Mouse (Mus musculus): ENCODE results near the gene Mrps15. TPM values are rescaled to one million over a fixed set of nuclear protein-coding genes. Genes with fewer than 3 reads are reported as not detected.

The Mrps15 gene
- total RNA-seq, 1 experiment = 61.1 TPM

DNA sequence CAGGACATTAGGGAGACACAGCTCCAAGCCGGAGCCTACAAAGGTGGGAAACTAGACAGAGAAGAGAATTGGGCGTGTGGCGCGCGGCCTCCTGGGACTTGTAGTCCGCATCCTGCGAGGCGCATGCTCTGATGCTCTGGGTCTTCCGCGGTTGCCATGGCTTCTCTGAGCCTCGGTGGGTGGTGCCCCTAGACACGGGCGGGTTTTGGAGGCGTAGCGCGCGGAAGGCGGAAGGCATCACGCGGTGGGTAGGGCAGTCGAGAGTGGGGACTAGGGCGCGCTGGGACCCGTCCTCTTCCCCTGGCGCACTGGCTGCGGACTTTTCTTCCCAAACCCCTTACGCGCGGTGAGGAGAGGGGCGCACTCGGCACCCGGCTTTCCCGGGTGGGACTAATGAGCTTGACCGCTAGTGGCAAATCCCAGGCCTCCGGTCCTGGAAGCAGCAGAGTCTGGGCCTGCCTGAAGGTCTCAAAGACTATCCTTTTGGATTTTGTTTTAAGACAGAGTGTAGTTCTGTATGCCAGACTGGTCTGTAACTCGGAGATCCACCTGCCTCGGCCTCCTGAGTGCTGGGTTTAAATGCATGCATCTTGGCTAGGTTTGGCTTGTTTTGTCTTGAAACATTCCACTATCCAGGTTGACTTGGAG lies 49.9 kb downstream of the Mrps15 start, which contains the start of gene Lsm10:
Lsm10 (plus strand) TSS at position 160 of the 648 bp plus-strand sequence.
- Histone ChIP-seq H3K27ac (ENCODE audit: insufficient read depth, low read depth, low read length, poor library complexity, severe bottlenecking) (peak within 1 kb of the TSS; percentile 56; the same call in 1 of the 2 replicates), H3K36me3 (ENCODE audit: control insufficient read depth, insufficient read depth, low read length, poor library complexity, severe bottlenecking) (peaks cover 13% of the 10 kb centered on the region; the same call in 1 of the 2 replicates), H3K4me1 (ENCODE audit: control insufficient read depth in 2 of 2, insufficient read depth in 2 of 2, low read length in 2 of 2, poor library complexity in 1 of 2) (peaks cover 0 to 8% of the 10 kb centered on the region in 2 experiments; a peak in 1 of 4 replicates), H3K9me3 (ENCODE audit: control insufficient read depth, insufficient read depth, low read depth, low read length) (no peaks in the 10 kb centered on the region), H3K4me3 (ENCODE audit: insufficient read depth in 1 of 2, low read depth in 1 of 2, low read length in 2 of 2, poor library complexity in 1 of 2, severe bottlenecking in 1 of 2) (peak within 1 kb of the TSS; percentile 80), H3K9ac (ENCODE audit: insufficient read depth, low read depth, low read length, poor library complexity, severe bottlenecking) (peak within 1 kb of the TSS; percentile 91)
- peak; percentile 97 for DNase-seq (ENCODE audit: low read depth, low spot score)
- TF ChIP-seq CHD2 (IDR thresholded peaks at IDR 0.05; ENCODE audit: low read depth, low read length) (no peak), ZNF384 (IDR thresholded peaks at IDR 0.05; ENCODE audit: low read depth, low read length) (no peak), HCFC1 (IDR thresholded peaks at IDR 0.05; ENCODE audit: borderline replicate concordance, insufficient read depth, low read length) (peak; percentile 93), ZC3H11A (IDR thresholded peaks at IDR 0.05; ENCODE audit: borderline replicate concordance, low read depth, low read length) (no peak), MAFK (IDR thresholded peaks at IDR 0.05; ENCODE audit: insufficient read depth, low read depth, low read length) (no peak)
- in situ Hi-C loops (cut with MboI; ENCODE audit: low sequenced_read_pairs in 2 of 2, unreplicated experiment in 2 of 2) = no loop called here

DNA sequence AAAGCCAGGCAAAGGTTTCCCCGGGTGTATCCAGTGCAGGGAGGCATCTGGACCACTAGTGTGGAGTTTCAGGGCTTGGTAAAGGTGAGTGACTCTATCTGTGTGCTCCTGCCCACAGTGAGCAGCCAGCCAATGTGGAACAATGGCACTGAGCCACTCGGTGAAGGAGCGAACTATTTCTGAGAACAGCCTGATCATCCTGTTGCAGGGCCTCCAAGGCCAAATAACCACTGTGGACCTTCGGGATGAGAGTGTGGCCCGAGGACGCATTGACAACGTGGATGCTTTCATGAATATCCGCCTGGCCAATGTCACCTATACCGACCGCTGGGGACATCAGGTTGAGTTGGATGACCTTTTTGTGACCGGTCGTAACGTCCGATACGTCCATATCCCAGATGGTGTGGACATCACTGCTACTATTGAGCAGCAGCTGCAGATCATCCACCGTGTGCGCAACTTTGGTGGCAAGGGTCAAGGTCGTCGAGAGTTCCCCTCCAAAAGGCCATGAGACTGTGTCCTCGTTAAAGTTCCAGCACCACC lies 51.1 kb downstream of the Mrps15 start:
- in situ Hi-C loops (cut with MboI; ENCODE audit: low sequenced_read_pairs in 2 of 2, unreplicated experiment in 2 of 2) = no loop called here
- no peak overlapping the region for H3K9ac ChIP-seq (ENCODE audit: insufficient read depth, low read depth, low read length, poor library complexity, severe bottlenecking)
- H3K4me3 ChIP-seq (ENCODE audit: insufficient read depth in 1 of 2, low read depth in 1 of 2, low read length in 2 of 2, poor library complexity in 1 of 2, severe bottlenecking in 1 of 2) = no peak overlapping the region
- H3K4me1 ChIP-seq (ENCODE audit: control insufficient read depth in 2 of 2, insufficient read depth in 2 of 2, low read length in 2 of 2, poor library complexity in 1 of 2) = peaks cover 8 to 13% of the 10 kb centered on the region in 2 experiments; a peak in 3 of 4 replicates
- peaks cover 13% of the 10 kb centered on the region; the same call in 1 of the 2 replicates for H3K36me3 ChIP-seq (ENCODE audit: control insufficient read depth, insufficient read depth, low read length, poor library complexity, severe bottlenecking)
- no peak for DNase-seq (ENCODE audit: low read depth, low spot score)
- H3K27ac ChIP-seq (ENCODE audit: insufficient read depth, low read depth, low read length, poor library complexity, severe bottlenecking) = no peak overlapping the region
- TF ChIP-seq ZNF384 (IDR thresholded peaks at IDR 0.05; ENCODE audit: low read depth, low read length) (no peak), MAFK (IDR thresholded peaks at IDR 0.05; ENCODE audit: insufficient read depth, low read depth, low read length) (no peak), ZC3H11A (IDR thresholded peaks at IDR 0.05; ENCODE audit: borderline replicate concordance, low read depth, low read length) (no peak), HCFC1 (IDR thresholded peaks at IDR 0.05; ENCODE audit: borderline replicate concordance, insufficient read depth, low read length) (no peak), CHD2 (IDR thresholded peaks at IDR 0.05; ENCODE audit: low read depth, low read length) (no peak)
- no peaks in the 10 kb centered on the region for H3K9me3 ChIP-seq (ENCODE audit: control insufficient read depth, insufficient read depth, low read depth, low read length)

DNA sequence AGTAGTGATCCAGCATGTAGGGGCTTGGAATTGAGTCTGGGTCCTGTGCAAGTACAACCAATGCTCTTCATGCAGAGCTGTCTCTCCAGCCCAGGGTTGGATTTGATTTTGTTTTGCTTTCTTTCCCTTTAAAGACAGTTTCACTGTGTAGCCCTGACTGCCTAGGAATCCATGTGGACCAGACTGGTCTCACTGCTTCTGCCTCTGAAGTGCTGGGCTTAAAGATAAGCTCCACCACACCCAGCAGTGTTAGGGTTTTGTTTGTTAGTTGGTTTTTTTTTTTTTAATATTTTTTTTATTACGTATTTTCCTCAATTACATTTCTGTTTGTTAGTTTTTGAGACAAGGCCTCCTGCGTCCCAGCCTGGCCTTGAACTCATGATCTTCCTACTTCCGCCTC lies 52.6 kb downstream of the Mrps15 start:
- no peak for TF ChIP-seq HCFC1 (IDR thresholded peaks at IDR 0.05; ENCODE audit: borderline replicate concordance, insufficient read depth, low read length)
- TF ChIP-seq ZNF384 (IDR thresholded peaks at IDR 0.05; ENCODE audit: low read depth, low read length) = no peak
- TF ChIP-seq CHD2 (IDR thresholded peaks at IDR 0.05; ENCODE audit: low read depth, low read length) = no peak
- no peak for TF ChIP-seq MAFK (IDR thresholded peaks at IDR 0.05; ENCODE audit: insufficient read depth, low read depth, low read length)
- no peak for TF ChIP-seq ZC3H11A (IDR thresholded peaks at IDR 0.05; ENCODE audit: borderline replicate concordance, low read depth, low read length)
- DNase-seq (ENCODE audit: low read depth, low spot score) = no peak
- H3K9ac ChIP-seq (ENCODE audit: insufficient read depth, low read depth, low read length, poor library complexity, severe bottlenecking) = no peak overlapping the region
- H3K36me3 ChIP-seq (ENCODE audit: control insufficient read depth, insufficient read depth, low read length, poor library complexity, severe bottlenecking) = peaks cover 13% of the 10 kb centered on the region; the same call in 1 of the 2 replicates
- H3K4me1 ChIP-seq (ENCODE audit: control insufficient read depth in 2 of 2, insufficient read depth in 2 of 2, low read length in 2 of 2, poor library complexity in 1 of 2) = peaks cover 9 to 16% of the 10 kb centered on the region in 2 experiments; a peak in 3 of 4 replicates
- no peak overlapping the region for H3K4me3 ChIP-seq (ENCODE audit: insufficient read depth in 1 of 2, low read depth in 1 of 2, low read length in 2 of 2, poor library complexity in 1 of 2, severe bottlenecking in 1 of 2)
- H3K9me3 ChIP-seq (ENCODE audit: control insufficient read depth, insufficient read depth, low read depth, low read length) = no peaks in the 10 kb centered on the region
- no peak overlapping the region for H3K27ac ChIP-seq (ENCODE audit: insufficient read depth, low read depth, low read length, poor library complexity, severe bottlenecking)
- in situ Hi-C loops (cut with MboI; ENCODE audit: low sequenced_read_pairs in 2 of 2, unreplicated experiment in 2 of 2) = no loop called here

DNA sequence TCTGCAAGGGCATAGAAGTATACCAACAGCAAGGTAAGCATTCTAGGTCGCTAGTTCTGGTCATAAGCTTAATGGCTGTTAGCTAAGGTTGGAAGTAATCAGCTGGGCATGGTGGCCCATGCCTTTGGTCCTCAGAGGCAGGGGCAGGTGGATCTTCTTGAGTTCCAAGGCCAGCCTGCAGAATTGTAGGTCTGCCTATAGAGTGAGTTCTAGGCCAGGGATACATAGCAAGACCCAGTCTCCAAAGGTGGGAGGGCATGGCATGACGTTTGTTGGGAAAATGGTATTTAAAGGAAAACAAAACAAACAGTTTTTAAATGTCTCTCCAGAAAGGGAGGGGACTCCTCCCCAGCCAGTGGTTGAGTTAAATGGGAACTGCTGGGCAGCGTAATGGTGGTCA lies 54.0 kb downstream of the Mrps15 start:
- TF ChIP-seq HCFC1 (IDR thresholded peaks at IDR 0.05; ENCODE audit: borderline replicate concordance, insufficient read depth, low read length) (no peak), ZC3H11A (IDR thresholded peaks at IDR 0.05; ENCODE audit: borderline replicate concordance, low read depth, low read length) (no peak)
- Histone ChIP-seq H3K36me3 (ENCODE audit: control insufficient read depth, insufficient read depth, low read length, poor library complexity, severe bottlenecking) (peaks cover 13% of the 10 kb centered on the region; the same call in 1 of the 2 replicates), H3K9me3 (ENCODE audit: control insufficient read depth, insufficient read depth, low read depth, low read length) (no peaks in the 10 kb centered on the region), H3K9ac (ENCODE audit: insufficient read depth, low read depth, low read length, poor library complexity, severe bottlenecking) (no peak overlapping the region), H3K27ac (ENCODE audit: insufficient read depth, low read depth, low read length, poor library complexity, severe bottlenecking) (no peak overlapping the region), H3K4me1 (ENCODE audit: control insufficient read depth in 2 of 2, insufficient read depth in 2 of 2, low read length in 2 of 2, poor library complexity in 1 of 2) (peaks cover 11 to 19% of the 10 kb centered on the region in 2 experiments; a peak in 3 of 4 replicates), H3K4me3 (ENCODE audit: insufficient read depth in 1 of 2, low read depth in 1 of 2, low read length in 2 of 2, poor library complexity in 1 of 2, severe bottlenecking in 1 of 2) (no peak overlapping the region)
- no peak for DNase-seq (ENCODE audit: low read depth, low spot score)
- in situ Hi-C loops (cut with MboI; ENCODE audit: low sequenced_read_pairs in 2 of 2, unreplicated experiment in 2 of 2) = no loop called here

All from ES-E14 (cell line).